Mouse (Mus musculus) T-cell, adult 2 months (primary cell): ENCODE measurements at regions not wholly inside any gene's neighbourhood (a gene's known extent, or its start where the extent isn't known, plus 50 kb on each side); places are given as distances from the start of the nearest gene placed in this dataset.

Experiments used
- DNase-seq: peaks from one replicate; pipeline ENCODE4 v3.0.0; 2022; ENCODE audit warnings: low spot score

GRCm38 (mm10) chr15:93645950-93646349, 50.3 kb upstream of the Prickle1 start:
- no peak for DNase-seq
